Mouse (Mus musculus): Measurements from ENCODE around the gene Cep350.

Cep350 gene

GRCm38 (mm10) chr1:155973068-155973718 lies at the start of gene Cep350:
Gene Cep350, minus strand, starts transcription at chr1:155973255.
- DNase-seq (ENCODE audit: low spot score in 2 of 2): peak; percentile 95 to 98

- no peak for DNase-seq (ENCODE audit: low spot score in 2 of 2)
These were observed 47.3 kb upstream of the Cep350 start for GRCm38 (mm10) chr1:156020402-156020801.

- DNase-seq (ENCODE audit: low spot score in 2 of 2): no peak
These were observed 46.7 kb upstream of the Cep350 start for GRCm38 (mm10) chr1:156019800-156020199.

GRCm38 (mm10) chr1:156009003-156009402 lies 35.9 kb upstream of the Cep350 start:
- no peak for DNase-seq (ENCODE audit: low spot score in 2 of 2)

- no peak for DNase-seq (ENCODE audit: low spot score in 2 of 2)
These were observed 32.9 kb upstream of the Cep350 start for GRCm38 (mm10) chr1:156005906-156006305.

GRCm38 (mm10) chr1:156003201-156003935 lies 30.3 kb upstream of the Cep350 start:
- DNase-seq (ENCODE audit: low spot score in 2 of 2): no peak

GRCm38 (mm10) chr1:156002366-156002765 lies 29.3 kb upstream of the Cep350 start:
- no peak for DNase-seq (ENCODE audit: low spot score in 2 of 2)

GRCm38 (mm10) chr1:155995612-155996011 lies 22.6 kb upstream of the Cep350 start:
- DNase-seq (ENCODE audit: low spot score in 2 of 2): no peak

GRCm38 (mm10) chr1:155994524-155994923 lies 21.5 kb upstream of the Cep350 start:
- DNase-seq (ENCODE audit: low spot score in 2 of 2): no peak

- DNase-seq (ENCODE audit: low spot score in 2 of 2): no peak
These were observed 17.3 kb upstream of the Cep350 start for GRCm38 (mm10) chr1:155990391-155990790.

- DNase-seq (ENCODE audit: low spot score in 2 of 2): no peak
These were observed 16.3 kb upstream of the Cep350 start for GRCm38 (mm10) chr1:155989387-155989786.

GRCm38 (mm10) chr1:155987625-155988024 lies 14.6 kb upstream of the Cep350 start:
- DNase-seq (ENCODE audit: low spot score in 2 of 2): no peak

GRCm38 (mm10) chr1:155974931-155975330 lies 1.9 kb upstream of the Cep350 start:
- no peak for DNase-seq (ENCODE audit: low spot score in 2 of 2)

- peak in 1 of 2 experiments; percentile 9 for DNase-seq (ENCODE audit: low spot score in 2 of 2)
These were observed 794 bp upstream of the Cep350 start for GRCm38 (mm10) chr1:155973719-155974379.

GRCm38 (mm10) chr1:155972146-155973067 lies 648 bp downstream of the Cep350 start:
- peak in 1 of 2 experiments; percentile 54 for DNase-seq (ENCODE audit: low spot score in 2 of 2)

GRCm38 (mm10) chr1:155949170-155949569 lies 23.9 kb downstream of the Cep350 start:
- no peak for DNase-seq (ENCODE audit: low spot score in 2 of 2)

GRCm38 (mm10) chr1:155944361-155944760 lies 28.7 kb downstream of the Cep350 start:
- DNase-seq (ENCODE audit: low spot score in 2 of 2): no peak

GRCm38 (mm10) chr1:155937416-155937815 lies 35.6 kb downstream of the Cep350 start:
- no peak for DNase-seq (ENCODE audit: low spot score in 2 of 2)

- no peak for DNase-seq (ENCODE audit: low spot score in 2 of 2)
These were observed 38.4 kb downstream of the Cep350 start for GRCm38 (mm10) chr1:155934702-155935101.

- no peak for DNase-seq (ENCODE audit: low spot score in 2 of 2)
These were observed 69.5 kb downstream of the Cep350 start for GRCm38 (mm10) chr1:155903561-155903960.

- DNase-seq (ENCODE audit: low spot score in 2 of 2): no peak
These were observed 71.7 kb downstream of the Cep350 start for GRCm38 (mm10) chr1:155901348-155901747.

- no peak for DNase-seq (ENCODE audit: low spot score in 2 of 2)
These were observed 78.7 kb downstream of the Cep350 start for GRCm38 (mm10) chr1:155894382-155894781.

Measured in frontal cortex, postnatal 10 days (tissue).